Mouse (Mus musculus): ENCODE data around the gene Fam19a4.

Fam19a4 gene

GRCm38 (mm10) chr6:97060074-97060681, at the start of gene Fam19a4:
Gene Fam19a4 (minus strand): TSS chr6:97060413.
- in situ Hi-C loops (cut with MboI; ENCODE audit: low sequenced_read_pairs) = no loop called here

- in situ Hi-C loops (cut with MboI; ENCODE audit: low sequenced_read_pairs) = no loop called here
These were observed 46.6 kb upstream of the Fam19a4 start for GRCm38 (mm10) chr6:97106777-97107176.

- in situ Hi-C loops (cut with MboI; ENCODE audit: low sequenced_read_pairs) = no loop called here
These were observed 45.9 kb upstream of the Fam19a4 start for GRCm38 (mm10) chr6:97106106-97106505.

- in situ Hi-C loops (cut with MboI; ENCODE audit: low sequenced_read_pairs) = no loop called here
These were observed 44.1 kb upstream of the Fam19a4 start for GRCm38 (mm10) chr6:97104264-97104852.

GRCm38 (mm10) chr6:97101958-97102702, 41.9 kb upstream of the Fam19a4 start:
- in situ Hi-C loops (cut with MboI; ENCODE audit: low sequenced_read_pairs) = no loop called here

- in situ Hi-C loops (cut with MboI; ENCODE audit: low sequenced_read_pairs) = no loop called here
These were observed 41.2 kb upstream of the Fam19a4 start for GRCm38 (mm10) chr6:97101190-97101957.

- in situ Hi-C loops (cut with MboI; ENCODE audit: low sequenced_read_pairs) = no loop called here
These were observed 22.1 kb upstream of the Fam19a4 start for GRCm38 (mm10) chr6:97082336-97082735.

- in situ Hi-C loops (cut with MboI; ENCODE audit: low sequenced_read_pairs) = no loop called here
These were observed 19.8 kb upstream of the Fam19a4 start for GRCm38 (mm10) chr6:97080016-97080415.

- in situ Hi-C loops (cut with MboI; ENCODE audit: low sequenced_read_pairs) = no loop called here
These were observed 614 bp downstream of the Fam19a4 start for GRCm38 (mm10) chr6:97059599-97059998.

- in situ Hi-C loops (cut with MboI; ENCODE audit: low sequenced_read_pairs) = no loop called here
These were observed 7.9 kb downstream of the Fam19a4 start for GRCm38 (mm10) chr6:97052196-97052770.

GRCm38 (mm10) chr6:97048403-97048802, 11.8 kb downstream of the Fam19a4 start:
- in situ Hi-C loops (cut with MboI; ENCODE audit: low sequenced_read_pairs) = no loop called here

GRCm38 (mm10) chr6:97046541-97046940, 13.7 kb downstream of the Fam19a4 start:
- in situ Hi-C loops (cut with MboI; ENCODE audit: low sequenced_read_pairs) = no loop called here

GRCm38 (mm10) chr6:97027110-97027677, 33.0 kb downstream of the Fam19a4 start:
- in situ Hi-C loops (cut with MboI; ENCODE audit: low sequenced_read_pairs) = loop anchor here (10.0 kb wide), 1 partner anchor 1802 kb away; no protein-coding TSS in a partner anchor

GRCm38 (mm10) chr6:97019323-97019722, 40.9 kb downstream of the Fam19a4 start:
- in situ Hi-C loops (cut with MboI; ENCODE audit: low sequenced_read_pairs) = loop anchor here (25.0 kb wide), 1 partner anchor 1932 kb away; no protein-coding TSS in a partner anchor

GRCm38 (mm10) chr6:97016711-97017110, 43.5 kb downstream of the Fam19a4 start:
- in situ Hi-C loops (cut with MboI; ENCODE audit: low sequenced_read_pairs) = loop anchor here (25.0 kb wide), 1 partner anchor 1929 kb away; no protein-coding TSS in a partner anchor

- in situ Hi-C loops (cut with MboI; ENCODE audit: low sequenced_read_pairs) = loop anchor here (25.0 kb wide), 1 partner anchor 1929 kb away; no protein-coding TSS in a partner anchor
These were observed 44.2 kb downstream of the Fam19a4 start for GRCm38 (mm10) chr6:97016018-97016417.

- in situ Hi-C loops (cut with MboI; ENCODE audit: low sequenced_read_pairs) = loop anchor here (25.0 kb wide), 1 partner anchor 1919 kb away; no protein-coding TSS in a partner anchor
These were observed 53.6 kb downstream of the Fam19a4 start for GRCm38 (mm10) chr6:97006513-97007094.

- in situ Hi-C loops (cut with MboI; ENCODE audit: low sequenced_read_pairs) = loop anchor here (25.0 kb wide), 1 partner anchor 1918 kb away; no protein-coding TSS in a partner anchor
These were observed 55.2 kb downstream of the Fam19a4 start for GRCm38 (mm10) chr6:97005038-97005437.

- in situ Hi-C loops (cut with MboI; ENCODE audit: low sequenced_read_pairs) = loop anchor here (25.0 kb wide), 1 partner anchor 1533 kb away; no protein-coding TSS in a partner anchor
These were observed 64.6 kb downstream of the Fam19a4 start for GRCm38 (mm10) chr6:96995556-96996159.
